In the genomic region with DNA sequence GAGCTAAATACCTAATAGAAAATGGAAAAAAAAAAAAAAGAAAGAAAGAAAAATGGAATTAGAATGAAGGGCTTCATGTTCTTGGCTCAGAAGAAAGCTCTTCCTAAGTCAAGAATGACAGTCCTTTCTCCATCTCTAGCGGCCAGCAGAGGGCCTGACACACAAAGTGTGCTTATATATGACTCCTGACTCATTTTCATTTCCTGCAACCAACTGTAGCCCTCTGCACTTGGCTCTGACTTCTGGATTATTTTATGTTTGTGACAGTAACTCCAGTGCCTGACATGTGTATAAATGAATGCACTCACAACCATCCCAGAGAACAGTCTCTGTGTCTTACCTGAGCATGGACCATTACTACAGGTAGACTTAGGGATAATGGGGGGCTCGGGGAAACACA, we compare ENCODE assay signal across 9 mouse cellular contexts. TPM values are rescaled to one million over a fixed set of nuclear protein-coding genes. Genes with fewer than 3 reads are reported as not detected.
DNase-seq lines count a peak whose midpoint lies in the region; ATAC-seq and TF ChIP-seq lines count a peak whose summit lies in the region.
"Had no signal": no experiment of that assay in that cellular context is flagged by ENCODE, and none has a peak within 500 bp of the region (broad histone marks: within the 10 kb centered on the region; RNA-seq: fewer than 3 reads in every experiment).

No protein-coding gene starts in this region.

- H3K9me3 ChIP-seq in heart, postnatal 0 days (replicated peaks; ENCODE audit: control insufficient read depth, low read length) = no peaks in the 10 kb centered on the region
- H3K9me3 ChIP-seq: liver, embryonic 15.5 days had no signal

- peak; percentile 19; the same call in 1 of the 2 replicates for ATAC-seq in heart, postnatal 0 days (ENCODE audit: insufficient read depth, low read depth)
- ATAC-seq in granulocyte monocyte progenitor cell, adult 5-6 weeks (replicated peaks; ENCODE audit: poor library complexity, severe bottlenecking) = peak; percentile 67
- no peak for ATAC-seq in cerebellum, adult (ENCODE audit: insufficient number of reproducible peaks, low FRiP score, low TSS enrichment)

- H3K9ac ChIP-seq in heart, postnatal 0 days (replicated peaks; ENCODE audit: low read depth, low read length) = no peak overlapping the region
- H3K9ac ChIP-seq: liver, embryonic 15.5 days had no signal

- H3K4me3 ChIP-seq in heart, postnatal 0 days (ENCODE audit: low read depth, low read length) = no peak overlapping the region
- H3K4me3 ChIP-seq: liver, embryonic 15.5 days had no signal

- DNase-seq in heart, postnatal 0 days (ENCODE audit: low spot score) = peak; percentile 78
- DNase-seq in heart, postnatal 25 days (ENCODE audit: low spot score) = no peak
- peak; percentile 19 to 32 for DNase-seq in spleen, postnatal 36 days (ENCODE audit: low spot score in 2 of 2)
- no peak for DNase-seq in spleen, postnatal 14 days (ENCODE audit: low spot score in 2 of 2)
- DNase-seq in splenic B cell, adult 2 months (ENCODE audit: low read depth, low spot score) = peak; percentile 66
- no peak for DNase-seq in ovary, postnatal 10 days (ENCODE audit: low spot score)

- no peak overlapping the region for H3K4me2 ChIP-seq in heart, postnatal 0 days (ENCODE audit: low read depth, low read length)

- no peak for TF ChIP-seq EP300 in heart, postnatal 0 days (IDR thresholded peaks at IDR 0.05; ENCODE audit: low read depth)

- 0 out of 2 replicates have a peak, but pooled peaks cover 5% of the 10 kb centered on the region for H3K4me1 ChIP-seq in heart, postnatal 0 days (ENCODE audit: control insufficient read depth, insufficient read depth)

- WGBS in heart, postnatal 0 days = 42% methylated on average over 2 of the region's 2 CpGs

- no peak overlapping the region for H3K27ac ChIP-seq in heart, postnatal 0 days (ENCODE audit: low read depth)
- H3K27ac ChIP-seq: liver, embryonic 15.5 days had no signal

- no peaks in the 10 kb centered on the region for H3K36me3 ChIP-seq in heart, postnatal 0 days (replicated peaks; ENCODE audit: control insufficient read depth, insufficient read depth, low read length)
- no peaks in the 10 kb centered on the region for H3K36me3 ChIP-seq in splenic B cell, adult 2 months (ENCODE audit: control insufficient read depth, insufficient read depth, low read length, poor library complexity, severe bottlenecking)
- H3K36me3 ChIP-seq: liver, embryonic 15.5 days had no signal

- intact Hi-C loops in heart, postnatal 25 days (cut with DNase I) = no loop called here

- peaks cover 8% of the 10 kb centered on the region; the same call in 1 of the 2 replicates for H3K27me3 ChIP-seq in heart, postnatal 0 days (ENCODE audit: control insufficient read depth, insufficient read depth, low read length)
- H3K27me3 ChIP-seq in splenic B cell, adult 2 months (ENCODE audit: control insufficient read depth, insufficient read depth, low read length, poor library complexity, severe bottlenecking) = no peaks in the 10 kb centered on the region; the same call in 1 of the 2 replicates

- TF ChIP-seq CTCF in heart, postnatal 0 days (IDR thresholded peaks at IDR 0.05; ENCODE audit: low read depth) = peak; percentile 41

RNA-seq across cellular contexts. Expression of gene Prrg4, which starts 2.0 kb away (rescaled TPM):
- 0.58 and 5.9 TPM in 2 replicates for total RNA-seq in heart, postnatal 0 days (2014; rRNA removed; ENCODE audit: low replicate concordance)
- polyA plus RNA-seq in heart, postnatal 0 days (2015; fragmentation: Nextera tagmentation; extraction: Ambion mirVana) = 1.1 and 1.5 TPM in 2 replicates
- 1 to 10 TPM in 1 of 2 experiments, under 1 TPM in 1; 0.78 to 1.4 TPM for total RNA-seq in heart, postnatal 25 days (2021)
- total RNA-seq in granulocyte monocyte progenitor cell, adult 5-6 weeks (2014; fragmentation: Nextera tagmentation) = 6.1 TPM in 1 of 2 replicates, not detected in the other
- total RNA-seq in granulocyte monocyte progenitor cell, adult 5-6 weeks (2017) = 2.0 and 2.8 TPM in 2 replicates

RNA-seq across cellular contexts. Expression of gene Ccdc73, which starts 20.0 kb away (rescaled TPM):
- not detected in 2 replicates for total RNA-seq in heart, postnatal 0 days (2014; rRNA removed; ENCODE audit: low replicate concordance)
- 12.6 and 18.2 TPM in 2 replicates for polyA plus RNA-seq in heart, postnatal 0 days (2015; fragmentation: Nextera tagmentation; extraction: Ambion mirVana)
- total RNA-seq in heart, postnatal 25 days (2021) = 1 to 10 TPM; 3.9 to 4.2 TPM
- 16.5 TPM in 1 of 2 replicates, not detected in the other for total RNA-seq in granulocyte monocyte progenitor cell, adult 5-6 weeks (2014; fragmentation: Nextera tagmentation)
- total RNA-seq in granulocyte monocyte progenitor cell, adult 5-6 weeks (2017) = 12.8 and 18.1 TPM in 2 replicates

RNA-seq across cellular contexts. Expression of gene Qser1, which starts 31.1 kb away (rescaled TPM):
- total RNA-seq in heart, postnatal 0 days (2014; rRNA removed; ENCODE audit: low replicate concordance) = 7.6 and 13.1 TPM in 2 replicates
- 3.3 and 3.4 TPM in 2 replicates for polyA plus RNA-seq in heart, postnatal 0 days (2015; fragmentation: Nextera tagmentation; extraction: Ambion mirVana)
- total RNA-seq in heart, postnatal 25 days (2021) = 10 to 100 TPM; 26.7 to 27.7 TPM
- 44.6 and 49.0 TPM in 2 replicates for total RNA-seq in granulocyte monocyte progenitor cell, adult 5-6 weeks (2014; fragmentation: Nextera tagmentation)
- 14.3 and 15.9 TPM in 2 replicates for total RNA-seq in granulocyte monocyte progenitor cell, adult 5-6 weeks (2017)

Comparison
In these comparisons a context has a peak if more than half of its experiments do, and no peak if none do; other contexts are left out.
1. DNase-seq: peak in heart, postnatal 0 days (single experiment), spleen, postnatal 36 days (2 of 2) and splenic B cell, adult 2 months (single experiment); none in heart, postnatal 25 days (single experiment), spleen, postnatal 14 days (0 of 2) and ovary, postnatal 10 days (single experiment).